Mouse (Mus musculus): ENCODE data around the gene Col1a1. TPM values are rescaled to one million over a fixed set of nuclear protein-coding genes. Genes with fewer than 3 reads are reported as not detected.

Col1a1 gene
- total RNA-seq, 2 experiments from 2014 or later, result 50.1 to 54.5 TPM

DNA sequence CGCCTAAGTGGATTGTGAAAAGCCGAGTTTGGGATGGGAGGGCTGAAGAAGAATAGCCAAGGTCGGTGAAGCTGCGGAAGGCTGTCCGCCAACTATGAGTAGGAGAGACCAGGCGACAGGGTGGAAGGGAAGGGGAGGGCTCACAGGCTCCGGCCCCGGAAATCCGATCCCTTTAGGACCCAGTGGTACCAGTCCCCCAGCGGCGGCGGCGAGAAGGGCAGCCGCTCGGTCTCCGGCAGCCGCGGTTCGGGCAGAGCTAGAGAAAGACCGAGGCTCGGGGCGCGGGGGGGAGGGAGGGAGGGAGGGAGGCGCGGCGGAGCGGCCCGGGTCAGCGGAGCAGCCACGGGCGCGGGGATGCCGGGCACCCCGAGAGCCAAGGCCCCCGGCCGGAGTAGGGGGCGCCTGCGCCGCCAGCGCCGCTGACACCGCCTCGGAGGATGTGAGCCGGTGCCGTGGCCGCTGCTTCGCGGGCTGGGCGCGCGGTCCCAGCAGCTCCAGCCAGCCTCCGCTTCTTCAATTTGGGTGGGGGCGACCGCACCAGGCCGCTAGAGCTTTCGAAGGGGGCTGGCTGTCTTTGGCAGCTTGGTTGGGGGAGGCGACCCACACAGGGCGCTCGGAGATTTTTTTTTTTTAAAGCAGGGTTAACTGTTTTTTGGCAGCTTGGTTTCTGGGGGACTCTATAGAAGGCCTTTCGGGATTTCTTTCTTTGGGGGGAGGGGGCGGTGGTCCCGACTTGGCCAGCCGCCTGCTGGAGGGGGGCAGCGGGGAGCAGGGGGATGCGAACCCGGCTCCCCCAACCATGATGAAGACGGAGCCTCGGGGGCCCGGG is 54.9 kb downstream of the Col1a1 start, which contains the start of gene Ppp1r9b:
TSS of gene Ppp1r9b (plus strand) at position 287 of the 829 bp plus-strand sequence.
- intact Hi-C loops (cut with DNase I), result no loop called here
- DNase-seq (ENCODE audit: low spot score in 2 of 2), result peak; percentile 92 to 93

DNA sequence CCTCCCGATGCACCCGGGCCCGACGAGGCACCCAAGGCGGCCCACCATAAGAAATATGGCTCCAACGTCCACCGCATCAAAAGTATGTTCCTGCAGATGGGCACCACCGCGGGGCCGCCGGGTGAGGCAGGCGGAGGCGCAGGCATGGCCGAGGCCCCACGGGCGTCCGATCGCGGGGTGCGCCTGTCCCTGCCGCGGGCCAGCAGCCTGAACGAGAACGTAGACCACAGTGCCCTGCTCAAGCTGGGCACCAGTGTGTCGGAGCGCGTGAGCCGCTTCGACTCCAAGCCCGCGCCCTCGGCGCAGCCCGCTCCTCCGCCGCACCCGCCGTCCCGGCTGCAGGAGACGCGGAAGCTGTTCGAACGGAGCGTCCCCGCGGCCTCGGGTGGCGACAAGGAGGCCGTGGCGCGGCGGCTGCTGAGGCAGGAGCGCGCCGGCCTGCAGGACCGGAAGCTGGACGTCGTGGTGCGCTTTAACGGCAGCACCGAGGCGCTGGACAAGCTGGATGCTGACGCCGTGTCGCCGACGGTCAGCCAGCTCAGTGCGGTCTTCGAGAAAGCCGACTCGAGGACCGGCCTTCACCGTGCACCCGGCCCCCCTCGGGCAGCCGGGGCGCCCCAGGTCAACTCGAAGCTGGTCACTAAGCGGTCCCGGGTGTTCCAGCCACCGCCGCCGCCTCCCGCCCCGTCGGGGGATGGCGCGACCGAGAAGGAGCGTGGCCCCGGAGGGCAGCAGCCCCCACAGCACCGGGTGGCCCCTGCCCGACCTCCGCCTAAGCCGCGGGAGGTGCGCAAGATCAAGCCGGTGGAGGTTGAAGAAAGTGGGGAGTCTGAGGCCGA is 55.8 kb downstream of the Col1a1 start:
- DNase-seq (ENCODE audit: low spot score in 2 of 2), result peak in 1 of 2 experiments; percentile 49
- intact Hi-C loops (cut with DNase I), result no loop called here

DNA sequence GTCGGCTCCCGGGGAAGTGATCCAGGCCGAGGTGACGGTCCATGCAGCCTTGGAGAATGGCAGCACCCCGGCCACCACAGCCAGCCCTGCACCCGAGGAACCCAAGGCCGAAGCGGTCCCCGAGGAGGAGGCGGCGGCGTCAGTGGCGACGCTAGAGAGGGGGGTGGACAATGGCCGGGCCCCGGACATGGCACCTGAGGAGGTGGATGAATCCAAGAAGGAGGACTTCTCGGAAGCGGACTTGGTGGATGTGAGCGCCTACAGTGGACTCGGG is 56.4 kb downstream of the Col1a1 start:
- intact Hi-C loops (cut with DNase I), result no loop called here
- no peak for DNase-seq (ENCODE audit: low spot score in 2 of 2)

DNA sequence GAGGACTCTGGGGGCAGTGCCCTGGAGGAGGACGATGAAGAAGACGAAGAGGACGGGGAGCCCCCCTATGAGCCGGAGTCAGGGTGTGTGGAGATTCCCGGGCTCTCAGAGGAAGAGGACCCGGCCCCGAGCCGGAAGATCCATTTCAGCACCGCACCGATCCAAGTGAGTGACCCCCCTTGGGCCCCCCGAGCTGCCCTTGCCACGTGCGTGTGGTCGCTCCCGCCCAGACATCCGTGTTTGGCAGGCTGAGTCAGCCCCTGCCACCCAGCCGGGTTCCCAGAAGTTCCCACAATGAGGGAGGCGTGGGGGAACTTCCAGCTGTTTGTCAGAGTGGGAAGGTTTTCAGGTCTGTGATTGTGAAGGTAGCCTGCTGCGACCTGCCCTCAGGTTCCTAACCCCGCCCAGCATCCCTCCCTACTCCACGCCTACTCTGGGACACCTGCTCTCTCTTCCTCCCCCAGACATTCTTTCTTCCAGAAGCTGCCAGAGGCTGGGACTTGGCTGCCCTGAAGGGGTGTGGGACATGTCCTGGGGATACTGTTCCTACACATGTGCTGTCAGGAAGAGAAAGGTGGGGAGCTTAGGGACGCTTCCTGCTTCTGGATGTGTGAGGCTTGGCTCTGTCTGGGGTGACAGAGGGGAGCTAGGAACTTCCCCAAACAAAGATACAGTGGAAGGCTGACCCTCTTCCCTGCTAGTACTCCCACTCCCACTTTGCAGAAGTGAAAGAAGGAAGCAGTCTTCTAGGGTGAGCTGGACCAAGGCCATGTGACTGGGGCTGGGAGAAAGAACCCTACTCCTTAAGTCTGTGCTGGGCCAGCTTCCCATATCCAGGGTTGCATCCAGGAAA is 57.0 kb downstream of the Col1a1 start:
- peak in 1 of 2 experiments; percentile 43 for DNase-seq (ENCODE audit: low spot score in 2 of 2)
- intact Hi-C loops (cut with DNase I), result no loop called here

DNA sequence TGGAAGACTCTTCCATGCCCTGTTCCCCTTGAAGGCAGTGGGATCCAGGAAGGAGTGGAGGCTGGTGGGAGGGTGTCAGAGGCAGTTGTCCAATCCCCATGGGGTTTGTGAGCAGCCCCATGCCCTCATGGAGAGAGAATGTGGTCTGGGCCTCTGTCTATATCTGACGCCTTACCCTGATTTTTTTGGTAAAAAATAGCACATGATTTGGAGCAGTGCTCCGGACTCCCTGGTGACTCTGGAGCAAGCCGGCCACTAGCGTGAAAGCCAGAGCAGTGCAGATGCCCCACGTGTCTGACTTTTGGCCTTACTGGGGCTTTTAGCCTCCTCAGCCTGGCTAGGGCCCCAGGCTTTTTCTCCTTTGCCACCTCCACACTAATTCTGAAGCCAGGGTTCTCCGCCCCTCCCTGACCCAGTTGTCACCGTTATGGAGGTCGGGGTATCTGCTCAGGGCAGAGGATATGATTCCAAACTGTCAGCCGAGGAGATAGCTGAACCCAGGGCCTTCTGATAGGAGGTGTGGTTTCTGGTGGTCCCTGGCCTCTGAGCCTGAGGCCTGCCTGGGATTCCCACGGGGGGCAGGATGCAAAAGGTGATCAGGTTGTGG is 58.3 kb downstream of the Col1a1 start:
- no peak for DNase-seq (ENCODE audit: low spot score in 2 of 2)
- intact Hi-C loops (cut with DNase I), result no loop called here

DNA sequence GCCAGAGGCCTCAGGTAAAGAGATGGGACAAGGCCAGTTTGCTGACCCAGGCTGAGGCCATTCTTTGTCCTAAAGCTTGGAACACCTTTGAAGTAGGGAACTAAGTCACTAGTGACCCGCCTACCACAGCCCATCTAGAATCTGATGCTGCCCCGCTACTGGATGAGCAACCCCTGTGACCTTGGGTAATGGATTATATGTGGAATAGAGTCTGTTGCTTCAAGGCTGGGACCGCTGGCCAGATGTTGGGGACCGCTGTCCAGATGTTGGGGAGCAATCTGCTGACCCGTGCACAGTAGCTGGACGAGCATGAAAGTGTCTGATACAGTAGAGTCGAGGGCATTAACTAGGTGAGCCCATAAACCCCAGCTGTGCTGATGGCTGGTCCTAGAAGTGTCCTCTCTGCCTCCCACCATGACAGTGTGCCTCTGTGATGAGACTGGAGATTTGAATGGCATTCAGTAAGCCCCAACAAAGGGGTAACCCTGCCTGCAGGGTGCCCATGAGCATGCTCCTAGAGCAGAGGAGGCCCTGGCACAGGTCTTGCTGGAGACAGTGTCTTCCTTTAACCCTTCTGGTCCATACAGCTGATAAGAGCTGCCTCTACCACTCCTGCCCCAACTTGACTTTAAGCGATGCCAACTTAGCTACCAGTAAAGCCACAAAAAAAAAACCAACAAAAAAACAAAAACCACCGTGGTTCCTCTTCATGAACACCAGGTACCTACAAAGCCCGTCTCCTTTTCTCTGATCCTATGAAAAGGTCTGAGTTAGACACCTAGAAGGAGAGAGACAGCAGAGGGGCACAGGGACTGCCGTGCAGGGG is 59.1 kb downstream of the Col1a1 start:
- DNase-seq (ENCODE audit: low spot score in 2 of 2), result no peak
- intact Hi-C loops (cut with DNase I), result no loop called here

DNA sequence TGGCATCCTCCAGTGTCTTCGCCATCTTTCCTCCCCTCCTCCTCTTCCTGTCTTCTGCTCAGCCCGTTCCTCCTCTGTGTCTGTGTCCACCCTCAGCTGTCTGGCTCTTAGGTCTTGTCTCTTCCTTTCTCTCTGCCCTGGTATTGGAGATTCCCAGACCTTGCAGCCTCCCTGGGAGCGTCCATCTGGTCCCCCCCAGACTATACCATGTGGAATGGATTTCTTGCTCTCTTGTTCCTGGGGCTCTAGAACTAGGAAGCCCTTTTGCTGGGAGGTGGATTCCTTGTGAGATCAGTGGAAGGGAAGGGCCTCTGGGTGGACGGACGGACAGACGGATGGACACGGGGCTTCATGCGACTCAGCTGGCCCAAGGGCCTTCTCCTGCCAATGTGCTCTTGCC is 60.1 kb downstream of the Col1a1 start:
- DNase-seq (ENCODE audit: low spot score in 2 of 2), result no peak
- intact Hi-C loops (cut with DNase I), result no loop called here

DNA sequence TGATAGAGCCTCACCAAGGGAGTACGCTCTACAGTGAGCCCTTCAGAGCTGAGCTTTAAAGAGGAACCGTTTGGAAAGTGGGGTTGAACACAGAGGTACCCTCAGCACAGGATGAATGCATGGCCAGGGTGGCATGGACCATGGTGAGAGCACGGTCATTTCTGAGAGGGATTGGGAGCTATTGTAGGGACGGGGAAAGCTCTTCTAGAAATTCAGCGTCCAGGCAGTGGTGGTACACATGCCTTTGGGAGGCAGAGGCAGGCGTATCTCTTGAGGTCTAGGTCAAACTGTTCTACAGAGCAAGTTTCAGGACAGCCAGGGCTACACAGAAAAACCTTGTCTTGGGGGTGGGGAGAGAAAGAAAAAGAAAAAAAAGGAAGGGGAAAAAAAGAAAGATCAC is 61.0 kb downstream of the Col1a1 start:
- no peak for DNase-seq (ENCODE audit: low spot score in 2 of 2)
- intact Hi-C loops (cut with DNase I), result no loop called here

DNA sequence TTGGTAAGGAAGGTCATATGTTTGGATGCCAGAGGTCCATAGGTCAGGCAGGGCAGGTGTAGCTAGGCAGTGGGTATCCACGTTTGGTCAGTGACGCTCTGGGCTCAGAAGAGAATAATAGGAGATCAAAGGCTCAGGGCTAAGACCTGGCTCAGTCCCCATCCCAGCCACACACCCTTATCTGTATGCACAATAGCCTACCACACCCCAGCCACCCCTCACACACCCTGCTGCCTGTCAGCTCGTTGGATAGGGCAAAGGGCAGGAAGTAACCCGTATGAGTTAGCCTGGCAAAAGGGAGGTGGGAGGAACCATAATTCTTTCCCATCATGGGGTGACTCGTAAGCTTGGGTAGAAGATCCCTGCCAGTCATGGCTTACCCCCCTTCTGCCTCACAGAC is 61.6 kb downstream of the Col1a1 start:
- intact Hi-C loops (cut with DNase I), result no loop called here
- no peak for DNase-seq (ENCODE audit: low spot score in 2 of 2)

DNA sequence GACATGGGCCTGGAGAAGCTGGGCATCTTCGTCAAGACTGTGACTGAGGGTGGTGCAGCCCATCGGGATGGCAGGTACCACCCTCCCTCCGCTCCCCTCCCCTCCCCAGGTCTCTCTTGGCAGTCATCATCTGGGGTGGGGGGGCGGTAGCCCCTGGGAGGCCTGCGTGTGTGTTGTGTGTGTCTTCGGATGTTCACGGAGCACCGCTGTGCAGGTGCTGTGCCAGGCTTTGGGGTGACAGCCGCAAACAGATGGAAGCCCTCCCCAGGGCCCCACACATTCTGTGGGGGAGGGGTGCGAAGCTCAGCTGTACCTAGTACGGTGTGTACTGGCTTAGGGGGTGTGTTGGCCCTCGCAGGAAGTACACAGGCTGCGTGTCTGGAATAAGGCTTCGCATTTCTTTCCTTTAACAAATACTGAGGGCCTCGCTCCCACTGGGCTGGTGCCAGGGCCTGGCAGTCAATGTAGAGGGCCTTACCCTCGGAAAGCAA is 62.1 kb downstream of the Col1a1 start:
- DNase-seq (ENCODE audit: low spot score in 2 of 2), result peak; percentile 62 to 65
- intact Hi-C loops (cut with DNase I), result no loop called here

DNA sequence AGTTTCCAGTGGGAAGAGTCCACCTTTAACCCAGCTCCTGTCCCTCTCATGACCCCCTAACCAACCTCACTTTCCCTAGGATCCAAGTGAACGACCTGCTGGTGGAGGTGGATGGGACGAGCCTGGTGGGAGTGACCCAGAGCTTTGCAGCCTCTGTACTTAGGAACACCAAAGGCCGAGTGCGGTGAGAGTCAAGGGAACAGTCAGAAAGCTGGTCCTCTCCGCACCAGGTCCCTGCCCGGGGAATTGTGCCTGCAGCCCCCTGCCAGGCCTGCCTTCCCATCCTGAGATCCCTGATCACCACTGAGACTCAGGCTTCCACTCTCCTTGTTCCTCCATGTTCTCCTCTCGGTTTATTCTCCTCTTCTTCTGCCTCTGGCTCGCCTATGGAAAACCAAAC is 64.1 kb downstream of the Col1a1 start:
- no peak for DNase-seq (ENCODE audit: low spot score in 2 of 2)
- intact Hi-C loops (cut with DNase I), result loop anchor here (2.0 kb wide), 1 partner anchor 21 kb away; no protein-coding TSS in a partner anchor

DNA sequence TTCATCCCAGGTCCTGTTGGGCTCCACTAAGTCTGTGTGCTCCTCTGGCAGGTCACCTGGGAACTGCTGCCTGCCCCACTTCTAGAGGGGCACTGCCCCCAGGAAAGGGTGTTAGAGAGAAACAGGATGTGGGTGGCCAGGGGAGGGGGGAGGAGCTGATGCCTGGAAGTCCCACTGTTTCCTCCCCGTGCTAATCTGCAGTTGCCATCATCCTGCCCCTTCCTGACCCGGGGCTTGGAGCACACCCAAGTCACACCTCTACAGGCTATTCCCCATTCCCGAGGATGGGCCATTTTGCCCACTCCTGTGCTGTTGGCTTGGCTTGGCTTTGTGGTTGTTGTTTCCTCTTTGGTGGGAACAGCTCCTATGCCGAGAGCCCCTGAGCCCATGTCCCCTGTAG is 64.5 kb downstream of the Col1a1 start:
- intact Hi-C loops (cut with DNase I), result loop anchor here (2.0 kb wide), 1 partner anchor 22 kb away; no protein-coding TSS in a partner anchor
- no peak for DNase-seq (ENCODE audit: low spot score in 2 of 2)

DNA sequence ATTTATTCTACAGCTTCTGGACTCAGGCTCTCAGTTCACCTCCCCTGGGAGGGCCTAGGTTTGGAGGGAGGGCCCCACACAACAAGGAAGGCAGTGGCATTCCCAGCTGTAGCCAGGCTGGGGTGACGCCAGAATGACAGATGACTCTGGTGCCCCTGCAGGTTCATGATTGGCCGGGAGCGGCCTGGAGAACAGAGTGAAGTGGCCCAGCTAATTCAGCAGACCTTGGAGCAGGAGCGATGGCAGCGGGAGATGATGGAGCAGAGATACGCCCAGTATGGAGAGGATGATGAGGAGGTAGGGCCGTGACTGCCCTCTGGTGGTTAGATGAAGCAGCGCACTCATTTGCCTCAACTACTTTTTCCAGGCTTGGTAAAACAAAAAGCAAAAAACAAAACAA is 65.0 kb downstream of the Col1a1 start:
- DNase-seq (ENCODE audit: low spot score in 2 of 2), result peak; percentile 72 to 76
- intact Hi-C loops (cut with DNase I), result loop anchor here (2.0 kb wide), 1 partner anchor 22 kb away; no protein-coding TSS in a partner anchor

DNA sequence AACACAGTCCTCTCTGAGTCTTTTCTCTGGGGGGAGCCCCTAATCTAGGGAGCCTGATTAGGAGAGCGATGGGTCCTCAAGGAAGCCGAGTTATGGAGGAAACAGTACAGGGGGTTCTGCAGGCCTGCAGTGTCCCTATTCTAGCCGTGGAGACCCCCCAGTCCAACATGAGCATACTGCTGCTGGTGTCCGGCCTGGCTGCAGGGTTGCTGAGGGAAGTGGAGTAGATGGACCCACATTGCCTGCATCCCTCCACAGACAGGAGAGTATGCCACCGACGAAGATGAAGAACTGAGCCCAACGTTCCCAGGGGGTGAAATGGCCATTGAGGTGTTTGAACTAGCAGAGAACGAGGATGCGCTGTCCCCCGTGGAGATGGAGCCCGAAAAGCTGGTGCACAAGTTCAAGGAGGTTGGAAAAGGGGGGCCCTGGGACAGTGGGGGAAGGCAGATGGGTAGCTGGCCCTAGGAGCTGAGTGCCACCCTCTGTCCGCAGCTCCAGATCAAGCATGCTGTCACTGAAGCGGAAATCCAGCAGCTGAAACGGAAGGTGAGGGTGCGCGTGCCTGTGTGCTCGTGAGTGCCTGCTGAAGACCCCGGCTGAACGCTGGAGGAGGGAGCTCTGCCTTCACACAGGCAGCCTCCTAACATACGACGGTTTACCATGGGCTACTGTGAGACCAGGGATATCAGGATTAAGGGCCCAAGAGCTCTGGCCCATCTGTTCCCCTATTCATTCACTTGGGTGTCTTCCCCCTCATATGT is 65.7 kb downstream of the Col1a1 start:
- intact Hi-C loops (cut with DNase I), result loop anchor here (2.0 kb wide), 1 partner anchor 23 kb away; no protein-coding TSS in a partner anchor
- no peak for DNase-seq (ENCODE audit: low spot score in 2 of 2)
